Mouse (Mus musculus) MEL (cell line): Measurements from ENCODE around the gene Trmt1. TPM values are rescaled to one million over a fixed set of nuclear protein-coding genes. Genes with fewer than 3 reads are reported as not detected.

Source experiments
- DNase-seq: peaks from one replicate; pipeline ENCODE4 v3.0.0; 2011; ENCODE audit warnings: low read depth, low spot score
- H3K27ac ChIP-seq: 2 replicates; pipeline ENCODE4 v1.5.1; 2012; ENCODE audit warnings: low read depth, mild to moderate bottlenecking, control low read depth, low read length, moderate library complexity; ENCODE audit not compliant: control insufficient read depth
- H3K27me3 ChIP-seq, 2 experiments: fragments of 150-350 bp in 1 of 2; sonication (generic) in 1 of 2; 2 replicates each; pipeline ENCODE4 v1.6.1; 2012; ENCODE audit warnings: low read length in 2 of 2, mild to moderate bottlenecking in 2 of 2, improper control_type of control experiment in 1 of 2, moderate library complexity in 1 of 2; ENCODE audit not compliant: insufficient read depth in 2 of 2, control insufficient read depth in 1 of 2
- H3K36me3 ChIP-seq, 2 experiments: 2 replicates each; pipeline ENCODE4 v1.6.1; 2012 to 2014; ENCODE audit warnings: low read length in 2 of 2, improper control_type of control experiment in 1 of 2, inconsistent platforms in 1 of 2, mild to moderate bottlenecking in 1 of 2; ENCODE audit not compliant: insufficient read depth in 2 of 2, control insufficient read depth in 1 of 2
- H3K4me1 ChIP-seq, 2 experiments: fragments of 150-350 bp in 1 of 2; sonication (generic) in 1 of 2; 2 replicates each; pipeline ENCODE4 v1.6.1; 2012; ENCODE audit warnings: low read length in 2 of 2, improper control_type of control experiment in 1 of 2, mild to moderate bottlenecking in 1 of 2; ENCODE audit not compliant: insufficient read depth in 2 of 2, control insufficient read depth in 1 of 2
- H3K4me3 ChIP-seq, 2 experiments: fragments of 150-350 bp in 1 of 2; sonication (generic) in 1 of 2; 2 replicates each; pipeline ENCODE4 v1.5.1; 2012; ENCODE audit warnings: low read depth in 2 of 2, low read length in 2 of 2, mild to moderate bottlenecking in 2 of 2, moderate library complexity in 2 of 2, control low read depth in 1 of 2, improper control_type of control experiment in 1 of 2; ENCODE audit not compliant: control insufficient read depth in 1 of 2, insufficient read depth in 1 of 2
- H3K79me2 ChIP-seq: 2 replicates; pipeline ENCODE4 v1.6.1; 2012; ENCODE audit warnings: mild to moderate bottlenecking, low read length, moderate library complexity; ENCODE audit not compliant: control insufficient read depth, poor library complexity, insufficient read depth
- H3K9ac ChIP-seq: 2 replicates; pipeline ENCODE4 v1.6.1; 2012; ENCODE audit warnings: low read depth, mild to moderate bottlenecking, control low read depth, low read length, moderate library complexity; ENCODE audit not compliant: control insufficient read depth, poor library complexity, severe bottlenecking
- H3K9me3 ChIP-seq: fragments of 150-350 bp; sonication (generic); replicated peaks from 2 replicates; pipeline ENCODE4 v1.6.1; 2012; ENCODE audit warnings: mild to moderate bottlenecking, low read length, improper control_type of control experiment, moderate library complexity; ENCODE audit not compliant: insufficient read depth
- CHD1 ChIP-seq: IDR thresholded peaks from 2 replicates; pipeline ENCODE4 v1.6.1; 2012; ENCODE audit warnings: low read depth, mild to moderate bottlenecking, inconsistent platforms, low read length, improper control_type of control experiment
- CHD2 ChIP-seq: IDR thresholded peaks from 2 replicates; pipeline ENCODE4 v1.6.1; 2011; ENCODE audit warnings: low read length, improper control_type of control experiment
- ELF1 ChIP-seq: IDR thresholded peaks from 2 replicates; pipeline ENCODE4 v1.6.1; 2014; ENCODE audit warnings: low read depth, mild to moderate bottlenecking, inconsistent platforms, low read length, improper control_type of control experiment, moderate library complexity
- EP300 ChIP-seq, 2 experiments: IDR thresholded peaks; 2 replicates each; pipeline ENCODE4 v1.6.1; 2011; ENCODE audit warnings: improper control_type of control experiment in 2 of 2, low read length in 2 of 2, low read depth in 1 of 2, mild to moderate bottlenecking in 1 of 2
- ETS1 ChIP-seq: IDR thresholded peaks from 2 replicates; pipeline ENCODE4 v1.6.1; 2012; ENCODE audit warnings: low read depth, mild to moderate bottlenecking, inconsistent platforms, low read length, improper control_type of control experiment, moderate library complexity
- GABPA ChIP-seq: IDR thresholded peaks from 2 replicates; pipeline ENCODE4 v1.6.1; 2012; ENCODE audit warnings: low read depth, mild to moderate bottlenecking, inconsistent platforms, low read length, improper control_type of control experiment, moderate library complexity
- GATA1 ChIP-seq: IDR thresholded peaks from 2 replicates; pipeline ENCODE4 v1.6.1; 2011; ENCODE audit warnings: low read depth, low read length, improper control_type of control experiment
- HCFC1 ChIP-seq: IDR thresholded peaks from 2 replicates; pipeline ENCODE4 v1.6.1; 2012; ENCODE audit warnings: low read depth, mild to moderate bottlenecking, inconsistent platforms, low read length, improper control_type of control experiment, moderate library complexity
- JUND ChIP-seq: IDR thresholded peaks from 2 replicates; pipeline ENCODE4 v1.6.1; 2011; ENCODE audit warnings: low read depth, mild to moderate bottlenecking, improper control_type of control experiment, low read length
- KAT2A ChIP-seq: conservative IDR thresholded peaks from 2 replicates; pipeline ENCODE4 v1.6.1; 2012; ENCODE audit warnings: low read depth, low read length, improper control_type of control experiment, inconsistent platforms
- MAX ChIP-seq: IDR thresholded peaks from 2 replicates; pipeline ENCODE4 v1.6.1; 2011; ENCODE audit warnings: low read length, improper control_type of control experiment
- MEF2A ChIP-seq: IDR thresholded peaks from 2 replicates; pipeline ENCODE4 v1.6.1; 2014; ENCODE audit warnings: low read depth, mild to moderate bottlenecking, inconsistent platforms, low read length, improper control_type of control experiment; ENCODE audit not compliant: poor library complexity, insufficient replicate concordance, severe bottlenecking; ENCODE audit errors: extremely low read depth
- MXI1 ChIP-seq: IDR thresholded peaks from 2 replicates; pipeline ENCODE4 v1.6.1; 2011; ENCODE audit warnings: mild to moderate bottlenecking, low read depth, low read length, improper control_type of control experiment
- MYB ChIP-seq: IDR thresholded peaks from 2 replicates; pipeline ENCODE4 v1.6.1; 2011; ENCODE audit warnings: mild to moderate bottlenecking, low read depth, low read length, improper control_type of control experiment
- NRF1 ChIP-seq: IDR thresholded peaks from 2 replicates; pipeline ENCODE4 v1.6.1; 2014; ENCODE audit warnings: low read depth, mild to moderate bottlenecking, inconsistent platforms, low read length, improper control_type of control experiment, moderate library complexity; ENCODE audit not compliant: poor library complexity, insufficient read depth, severe bottlenecking
- POLR2AphosphoS2 ChIP-seq: IDR thresholded peaks from 2 replicates; pipeline ENCODE4 v1.6.1; 2011; ENCODE audit warnings: low read length, improper control_type of control experiment
- RAD21 ChIP-seq: IDR thresholded peaks from 2 replicates; pipeline ENCODE4 v1.6.1; 2011; ENCODE audit warnings: mild to moderate bottlenecking, low read depth, low read length, improper control_type of control experiment
- RCOR1 ChIP-seq: IDR thresholded peaks from 2 replicates; pipeline ENCODE4 v1.6.1; 2012; ENCODE audit warnings: low read depth, mild to moderate bottlenecking, inconsistent platforms, low read length, improper control_type of control experiment
- SMC3 ChIP-seq: IDR thresholded peaks from 2 replicates; pipeline ENCODE4 v1.6.1; 2011; ENCODE audit warnings: low read depth, low read length, improper control_type of control experiment
- TBP ChIP-seq: IDR thresholded peaks from 2 replicates; pipeline ENCODE4 v1.8.0; 2011; ENCODE audit warnings: low read depth, low read length, improper control_type of control experiment
- TCF12 ChIP-seq: IDR thresholded peaks from 2 replicates; pipeline ENCODE4 v1.6.1; 2014; ENCODE audit warnings: low read depth, mild to moderate bottlenecking, inconsistent platforms, low read length, improper control_type of control experiment, moderate library complexity
- ZC3H11A ChIP-seq: IDR thresholded peaks from 2 replicates; pipeline ENCODE4 v1.6.1; 2012; ENCODE audit warnings: low read depth, mild to moderate bottlenecking, inconsistent platforms, low read length, improper control_type of control experiment
- ZMIZ1 ChIP-seq: IDR thresholded peaks from 2 replicates; pipeline ENCODE4 v1.6.1; 2012; ENCODE audit warnings: low read depth, mild to moderate bottlenecking, inconsistent platforms, low read length, improper control_type of control experiment, moderate library complexity
- ZNF384 ChIP-seq: IDR thresholded peaks from 2 replicates; pipeline ENCODE4 v1.6.1; 2012; ENCODE audit warnings: low read depth, mild to moderate bottlenecking, inconsistent platforms, low read length, improper control_type of control experiment
- polyA plus RNA-seq, 2 experiments: library from polyadenylated mRNA; stranded (reverse) in 1 of 2; unstranded in 1 of 2; fragments of >175 nt in 1 of 2; fragments of >200 nt in 1 of 2; gene quantifications; 2 replicates each; pipeline versions ENCODE4 v1.2.1 to v1.2.4; 2012; ENCODE audit warnings: low replicate concordance in 2 of 2, low read depth in 1 of 2; ENCODE audit not compliant: insufficient read length in 2 of 2, insufficient read depth in 1 of 2, missing spikeins in 1 of 2
- total RNA-seq: library from RNA; depleted of rRNA; stranded (reverse); fragments of 300-350 nt; gene quantifications from 2 replicates; pipeline ENCODE4 v1.2.3, GENCODE M21; 2012

The Trmt1 gene
- total and polyA plus RNA-seq, 3 experiments = 183 to 221 TPM; not detected in 1

GRCm38 (mm10) chr8:84738715-84739400 lies 52.8 kb downstream of the Trmt1 start:
- H3K9me3 ChIP-seq = no peaks in the 10 kb centered on the region
- TF ChIP-seq GATA1 (no peak), EP300 (IDR thresholded peaks at IDR 0.05; ENCODE audit: low read depth in 1 of 2, low read length in 2 of 2) (no peak), TBP (no peak), MEF2A (no peak), CHD2 (no peak), ZMIZ1 (no peak)
- H3K27me3 ChIP-seq = no peaks in the 10 kb centered on the region
- no peak overlapping the region for H3K4me3 ChIP-seq
- H3K4me1 ChIP-seq = no peaks in the 10 kb centered on the region
- no peak for DNase-seq
- no peak overlapping the region for H3K27ac ChIP-seq
- no peaks in the 10 kb centered on the region for H3K79me2 ChIP-seq
- no peak overlapping the region for H3K9ac ChIP-seq
- no peaks in the 10 kb centered on the region; a peak in 1 of 4 replicates for H3K36me3 ChIP-seq

GRCm38 (mm10) chr8:84739401-84739742 lies 53.3 kb downstream of the Trmt1 start:
- no peak for DNase-seq
- Histone ChIP-seq H3K4me1 (0 out of 4 replicates have a peak, but pooled peaks cover 0 to 2% of the 10 kb centered on the region in 2 experiments), H3K27me3 (no peaks in the 10 kb centered on the region), H3K36me3 (no peaks in the 10 kb centered on the region; a peak in 2 of 4 replicates), H3K9me3 (no peaks in the 10 kb centered on the region), H3K79me2 (no peaks in the 10 kb centered on the region), H3K27ac (no peak overlapping the region), H3K4me3 (no peak overlapping the region), H3K9ac (no peak overlapping the region)
- TF ChIP-seq POLR2AphosphoS2 (no peak), HCFC1 (no peak), MYB (no peak), KAT2A (no peak), RCOR1 (no peak), RAD21 (no peak), ZC3H11A (no peak), CHD1 (no peak), ELF1 (no peak), ETS1 (no peak), TCF12 (no peak), SMC3 (no peak), MAX (no peak), NRF1 (no peak), GABPA (no peak), MXI1 (no peak), ZNF384 (no peak), TBP (no peak), JUND (no peak)
